Mouse (Mus musculus): ENCODE measurements at regions not wholly inside any gene's neighbourhood (a gene's known extent, or its start where the extent isn't known, plus 50 kb on each side); places are given as distances from the start of the nearest gene placed in this dataset.

- no peak for DNase-seq
- intact Hi-C loops (cut with DNase I) = no loop called here
Measured at GRCm38 (mm10) chr1:60639059-60639458, 72.2 kb upstream of the Raph1 start.

GRCm38 (mm10) chr1:60636802-60637452 lies 70.0 kb upstream of the Raph1 start:
- DNase-seq = no peak
- intact Hi-C loops (cut with DNase I) = no loop called here

- DNase-seq = no peak
- intact Hi-C loops (cut with DNase I) = no loop called here
Measured at GRCm38 (mm10) chr1:60627786-60628453, 61.0 kb upstream of the Raph1 start.

- no peak for DNase-seq
- intact Hi-C loops (cut with DNase I) = no loop called here
Measured at GRCm38 (mm10) chr1:60627367-60627766, 60.5 kb upstream of the Raph1 start.

GRCm38 (mm10) chr1:60625698-60626486 lies 59.0 kb upstream of the Raph1 start:
- no peak for DNase-seq
- intact Hi-C loops (cut with DNase I) = no loop called here

- no peak for DNase-seq
- intact Hi-C loops (cut with DNase I) = no loop called here
Measured at GRCm38 (mm10) chr1:60624231-60624630, 57.3 kb upstream of the Raph1 start.

GRCm38 (mm10) chr1:60623440-60624016 lies 56.6 kb upstream of the Raph1 start:
- DNase-seq = no peak
- intact Hi-C loops (cut with DNase I) = no loop called here

- intact Hi-C loops (cut with DNase I) = no loop called here
- no peak for DNase-seq
Measured at GRCm38 (mm10) chr1:60621770-60622169, 54.9 kb upstream of the Raph1 start.

- no peak for DNase-seq
- intact Hi-C loops (cut with DNase I) = no loop called here
Measured at GRCm38 (mm10) chr1:60621064-60621726, 54.3 kb upstream of the Raph1 start.

GRCm38 (mm10) chr1:60618389-60618788 lies 51.5 kb upstream of the Raph1 start:
- intact Hi-C loops (cut with DNase I) = no loop called here
- no peak for DNase-seq

GRCm38 (mm10) chr1:60616916-60617315 lies 50.0 kb upstream of the Raph1 start:
- intact Hi-C loops (cut with DNase I) = no loop called here
- no peak for DNase-seq
